Mouse (Mus musculus) thymus, adult 2 months (tissue): ENCODE measurements around the gene Atpif1.

Experiments used
- CTCF ChIP-seq: fragments of 200-500 bp; IDR thresholded peaks from 2 replicates; pipeline ENCODE4 v1.5.1; 2012; ENCODE audit warnings: mild to moderate bottlenecking, control low read depth, low read length, moderate library complexity, borderline replicate concordance; ENCODE audit not compliant: control insufficient read depth, poor library complexity, insufficient read depth; ENCODE audit errors: extremely low read depth
- POLR2A ChIP-seq: fragments of 200-500 bp; IDR thresholded peaks from 2 replicates; pipeline ENCODE4 v1.6.1; 2012; ENCODE audit warnings: mild to moderate bottlenecking, low read length, control low read depth, moderate library complexity; ENCODE audit not compliant: control insufficient read depth, poor library complexity, insufficient read depth; ENCODE audit errors: extremely low read depth

DNA sequence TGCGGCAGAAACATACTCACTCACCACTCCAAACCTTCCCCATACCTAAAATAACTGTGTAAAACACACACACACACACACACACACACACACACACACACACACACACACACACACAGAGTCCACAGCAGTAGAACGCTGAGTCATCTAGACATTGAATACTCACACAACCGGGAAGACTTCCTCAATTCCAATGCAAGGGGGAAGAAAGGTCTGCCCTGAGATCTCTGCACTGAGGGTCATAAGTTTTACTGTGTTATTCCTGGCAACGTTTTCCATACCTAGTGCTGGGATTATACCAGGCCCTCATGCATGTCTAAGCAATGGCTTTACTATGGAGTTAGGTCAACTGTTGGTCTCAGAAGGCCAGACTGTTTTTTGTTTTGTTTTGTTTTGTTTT lies 4.1 kb downstream of the Atpif1 start:
- no peak for TF ChIP-seq CTCF
- no peak for TF ChIP-seq POLR2A
